Mouse (Mus musculus) spleen, postnatal 4 days (tissue): Measurements from ENCODE around the gene Grik4.

Source experiments
- DNase-seq, 2 experiments: peaks; one replicate each; pipeline ENCODE4 v3.0.0; 2022; ENCODE audit warnings: low spot score in 2 of 2

The Grik4 gene

GRCm38 (mm10) chr9:42745982-42746381 is 198.3 kb downstream of the Grik4 start:
- DNase-seq, result no peak

GRCm38 (mm10) chr9:42742385-42742784 is 201.9 kb downstream of the Grik4 start:
- DNase-seq, result no peak

GRCm38 (mm10) chr9:42736697-42737335 is 207.5 kb downstream of the Grik4 start:
- DNase-seq, result no peak

- DNase-seq, result no peak
These were observed 209.2 kb downstream of the Grik4 start for GRCm38 (mm10) chr9:42735086-42735485.

- no peak for DNase-seq
These were observed 211.5 kb downstream of the Grik4 start for GRCm38 (mm10) chr9:42732731-42733318.

- no peak for DNase-seq
These were observed 215.8 kb downstream of the Grik4 start for GRCm38 (mm10) chr9:42728472-42728871.

- no peak for DNase-seq
These were observed 216.6 kb downstream of the Grik4 start for GRCm38 (mm10) chr9:42727661-42728060.

- DNase-seq, result no peak
These were observed 217.1 kb downstream of the Grik4 start for GRCm38 (mm10) chr9:42727186-42727585.

GRCm38 (mm10) chr9:42724099-42724498 is 220.2 kb downstream of the Grik4 start:
- no peak for DNase-seq

- DNase-seq, result no peak
These were observed 221.8 kb downstream of the Grik4 start for GRCm38 (mm10) chr9:42722501-42722900.

- no peak for DNase-seq
These were observed 222.6 kb downstream of the Grik4 start for GRCm38 (mm10) chr9:42721718-42722117.

GRCm38 (mm10) chr9:42721146-42721545 is 223.1 kb downstream of the Grik4 start:
- DNase-seq, result no peak

- no peak for DNase-seq
These were observed 230.4 kb downstream of the Grik4 start for GRCm38 (mm10) chr9:42713912-42714311.

GRCm38 (mm10) chr9:42705848-42706247 is 238.4 kb downstream of the Grik4 start:
- DNase-seq, result no peak

GRCm38 (mm10) chr9:42703191-42703854 is 241.0 kb downstream of the Grik4 start:
- DNase-seq, result no peak

GRCm38 (mm10) chr9:42702231-42703132 is 241.8 kb downstream of the Grik4 start:
- no peak for DNase-seq

- no peak for DNase-seq
These were observed 242.6 kb downstream of the Grik4 start for GRCm38 (mm10) chr9:42701729-42702128.

- DNase-seq, result no peak
These were observed 251.3 kb downstream of the Grik4 start for GRCm38 (mm10) chr9:42693024-42693423.

- peak; percentile 44 to 84 for DNase-seq
These were observed 256.1 kb downstream of the Grik4 start for GRCm38 (mm10) chr9:42688143-42688542.

GRCm38 (mm10) chr9:42686104-42686503 is 258.2 kb downstream of the Grik4 start:
- DNase-seq, result no peak

GRCm38 (mm10) chr9:42674017-42674412 is 270.3 kb downstream of the Grik4 start:
- DNase-seq, result no peak

- no peak for DNase-seq
These were observed 270.8 kb downstream of the Grik4 start for GRCm38 (mm10) chr9:42673385-42674016.
